Mouse (Mus musculus) cerebellum, adult 2 months (tissue): ENCODE measurements around the gene Cdk5rap3. TPM values are rescaled to one million over a fixed set of nuclear protein-coding genes. Genes with fewer than 3 reads are reported as not detected.

ENCODE experiments used
- DNase-seq, 2 experiments: peaks; one replicate each; pipeline ENCODE4 v3.0.0; 2021
- H3K27ac ChIP-seq: fragments of 200-500 bp; 2 replicates; pipeline ENCODE4 v1.5.1; 2012; ENCODE audit warnings: low read length, control low read depth, inconsistent platforms; ENCODE audit not compliant: insufficient read depth
- H3K27me3 ChIP-seq: fragments of 200-500 bp; 2 replicates; pipeline ENCODE4 v1.6.1; 2012; ENCODE audit warnings: inconsistent platforms, mild to moderate bottlenecking, low read length, moderate library complexity; ENCODE audit not compliant: control insufficient read depth, insufficient read depth
- H3K4me1 ChIP-seq: fragments of 200-500 bp; 2 replicates; pipeline ENCODE4 v1.6.1; 2011; ENCODE audit warnings: low read length; ENCODE audit not compliant: control insufficient read depth, insufficient read depth
- H3K4me3 ChIP-seq: fragments of 200-500 bp; replicated peaks from 2 replicates; pipeline ENCODE3; 2011; ENCODE audit warnings: mild to moderate bottlenecking, low read depth, low read length, control low read depth; ENCODE audit not compliant: insufficient read depth
- CTCF ChIP-seq: fragments of 200-500 bp; IDR thresholded peaks from 2 replicates; pipeline ENCODE4 v1.5.1; 2011; ENCODE audit warnings: low read depth, mild to moderate bottlenecking, control low read depth, low read length, moderate library complexity, borderline replicate concordance; ENCODE audit not compliant: insufficient read depth
- POLR2A ChIP-seq: fragments of 200-500 bp; IDR thresholded peaks from 2 replicates; pipeline ENCODE4 v1.6.1; 2011; ENCODE audit warnings: low read length, control low read depth, borderline replicate concordance; ENCODE audit not compliant: insufficient read depth
- WGBS: fragments of 180-500 bp; shearing (Covaris S2); methylation state at CpG from one replicate; pipeline ENCODE4 v1.1.7; 2018; 5-methylcytosine and 5-hydroxymethylcytosine counted together
- polyA plus RNA-seq: library from polyadenylated mRNA; depleted of rRNA; stranded (reverse); fragments of >200 nt; gene quantifications from 2 replicates; pipeline ENCODE4 v1.2.3, GENCODE M21; 2012

Gene Cdk5rap3
- polyA plus RNA-seq, 1 experiment: 40.7 TPM

- no peak for TF ChIP-seq CTCF
- 17% methylated on average over 13 of the region's 13 CpGs for WGBS
- Histone ChIP-seq H3K27ac (no peak overlapping the region), H3K4me1 (no peaks in the 10 kb centered on the region), H3K27me3 (no peaks in the 10 kb centered on the region), H3K4me3 (no peak overlapping the region)
- DNase-seq: no peak
Measured at GRCm38 (mm10) chr11:96929096-96929765, 12.9 kb upstream of the Cdk5rap3 start.

- DNase-seq: no peak
- Histone ChIP-seq H3K27ac (no peak overlapping the region), H3K4me1 (no peaks in the 10 kb centered on the region), H3K27me3 (no peaks in the 10 kb centered on the region), H3K4me3 (no peak overlapping the region)
- WGBS: 5% methylated on average over 5 of the region's 5 CpGs
- TF ChIP-seq CTCF: no peak
- TF ChIP-seq POLR2A: no peak
Measured at GRCm38 (mm10) chr11:96928691-96929090, 12.4 kb upstream of the Cdk5rap3 start.

GRCm38 (mm10) chr11:96928088-96928487 is 11.8 kb upstream of the Cdk5rap3 start, which contains the start of gene Prr15l:
Gene Prr15l, plus strand, starts transcription at chr11:96928104.
- DNase-seq: no peak
- Histone ChIP-seq H3K4me3 (no peak within 1 kb of the TSS), H3K4me1 (no peaks in the 10 kb centered on the region), H3K27ac (no peak within 1 kb of the TSS), H3K27me3 (no peaks in the 10 kb centered on the region)
- WGBS: 74% methylated on average over 2 of the region's 2 CpGs
- no peak for TF ChIP-seq POLR2A
- no peak for TF ChIP-seq CTCF

GRCm38 (mm10) chr11:96926587-96926986 is 10.3 kb upstream of the Cdk5rap3 start:
- Histone ChIP-seq H3K27me3 (no peaks in the 10 kb centered on the region), H3K4me3 (no peak overlapping the region), H3K4me1 (no peaks in the 10 kb centered on the region), H3K27ac (no peak overlapping the region)
- DNase-seq: no peak
- TF ChIP-seq CTCF (no peak), POLR2A (no peak)
- 84% methylated on average over 5 of the region's 5 CpGs for WGBS

GRCm38 (mm10) chr11:96925469-96926148 is 9.3 kb upstream of the Cdk5rap3 start:
- TF ChIP-seq CTCF: no peak
- no peak for TF ChIP-seq POLR2A
- H3K4me1 ChIP-seq: no peaks in the 10 kb centered on the region
- H3K27me3 ChIP-seq: no peaks in the 10 kb centered on the region
- no peak for DNase-seq
- no peak overlapping the region for H3K27ac ChIP-seq
- WGBS: 88% methylated on average over 12 of the region's 12 CpGs
- H3K4me3 ChIP-seq: no peak overlapping the region

- TF ChIP-seq CTCF (no peak), POLR2A (no peak)
- no peak for DNase-seq
- Histone ChIP-seq H3K4me1 (no peaks in the 10 kb centered on the region), H3K27ac (no peak overlapping the region), H3K4me3 (no peak overlapping the region), H3K27me3 (no peaks in the 10 kb centered on the region)
- WGBS: 61% methylated on average over 11 of the region's 11 CpGs
Measured at GRCm38 (mm10) chr11:96924861-96925260, 8.6 kb upstream of the Cdk5rap3 start.

GRCm38 (mm10) chr11:96919003-96919402 is 2.7 kb upstream of the Cdk5rap3 start:
- 51% methylated on average over 6 of the region's 6 CpGs for WGBS
- no peaks in the 10 kb centered on the region for H3K27me3 ChIP-seq
- no peaks in the 10 kb centered on the region for H3K4me1 ChIP-seq
- TF ChIP-seq CTCF: no peak
- no peak for TF ChIP-seq POLR2A
- no peak for DNase-seq
- no peak overlapping the region for H3K27ac ChIP-seq
- H3K4me3 ChIP-seq: no peak overlapping the region

- Histone ChIP-seq H3K4me1 (no peaks in the 10 kb centered on the region), H3K4me3 (no peak overlapping the region), H3K27me3 (no peaks in the 10 kb centered on the region), H3K27ac (no peak overlapping the region)
- TF ChIP-seq CTCF: no peak
- no peak for TF ChIP-seq POLR2A
- WGBS: 92% methylated on average over 6 of the region's 6 CpGs
- DNase-seq: no peak
Measured at GRCm38 (mm10) chr11:96917415-96917814, 1.1 kb upstream of the Cdk5rap3 start.
